Mouse (Mus musculus) liver, adult 2 months (tissue): ENCODE measurements around the gene Pde4dip.

Source experiments
- CTCF ChIP-seq: fragments of 200-500 bp; IDR thresholded peaks from 2 replicates; pipeline ENCODE4 v1.5.1; 2011; ENCODE audit warnings: low read depth, low read length, control low read depth
- POLR2A ChIP-seq: fragments of 200-500 bp; IDR thresholded peaks from 2 replicates; pipeline ENCODE4 v1.6.1; 2011; ENCODE audit warnings: low read length, control low read depth; ENCODE audit not compliant: insufficient read depth; ENCODE audit errors: extremely low read depth

DNA sequence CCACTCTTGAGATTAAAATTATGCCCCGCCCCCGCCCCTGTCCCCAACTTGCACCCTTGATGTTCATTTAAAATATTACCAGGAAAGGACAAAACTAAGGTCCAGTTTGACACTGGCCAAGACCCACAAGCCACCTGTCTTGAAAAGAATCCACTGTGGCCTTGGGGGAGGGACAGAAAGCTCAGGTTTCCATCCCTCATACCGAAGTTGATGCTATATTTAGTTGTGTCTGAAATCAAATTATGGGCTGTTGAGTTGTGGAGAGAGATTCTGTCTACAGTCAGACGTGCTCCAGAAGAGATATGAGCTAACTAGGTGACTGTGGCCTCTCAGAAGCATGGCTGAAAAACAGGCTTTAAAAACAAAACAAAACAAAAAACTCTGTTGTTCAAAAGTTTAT, 18.8 kb downstream of the Pde4dip start:
- TF ChIP-seq POLR2A (no peak), CTCF (no peak)
